In the genomic region with DNA sequence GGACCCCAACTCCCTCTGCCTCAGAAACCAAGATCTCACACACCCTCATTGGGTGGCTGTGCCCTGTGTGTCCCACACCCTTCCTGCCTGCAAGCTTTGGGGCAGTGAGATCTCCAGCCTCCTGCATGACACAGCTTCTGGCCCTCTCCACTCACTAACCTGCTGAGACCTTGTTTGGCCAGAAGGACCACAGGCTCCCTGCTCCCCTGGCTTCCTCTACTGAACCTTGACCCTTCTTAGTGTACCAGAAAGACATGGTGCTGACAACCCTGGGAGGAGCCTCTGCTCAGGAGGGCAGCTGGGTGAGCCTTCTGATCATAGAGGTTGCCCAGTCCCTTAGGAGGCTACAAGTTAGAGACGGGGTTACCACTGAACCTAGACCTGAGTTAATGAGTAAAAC, we compare ENCODE assay signal across 15 mouse cellular contexts. TPM values are rescaled to one million over a fixed set of nuclear protein-coding genes. Genes with fewer than 3 reads are reported as not detected.
DNase-seq lines count a peak whose midpoint lies in the region; ATAC-seq and TF ChIP-seq lines count a peak whose summit lies in the region.
"Had no signal": no experiment of that assay in that cellular context is flagged by ENCODE, and none has a peak within 500 bp of the region (broad histone marks: within the 10 kb centered on the region; RNA-seq: fewer than 3 reads in every experiment).

No protein-coding gene starts in this region.

- peak; percentile 93 for DNase-seq in liver, adult 2 months (ENCODE audit: extremely low read depth, low read depth, low spot score)
- no peak for DNase-seq in liver
- no peak for DNase-seq in liver, embryonic 13.5 days
- no peak for DNase-seq in lung, postnatal 10 days
- no peak for DNase-seq in layer of hippocampus, postnatal 14 days (ENCODE audit: low spot score in 2 of 2)
- no peak for DNase-seq in heart, postnatal 25 days (ENCODE audit: low spot score)
- DNase-seq: cerebellum, adult 2 months; gastrocnemius, postnatal 14 days; lung, adult 18-20 months had no signal

- no peaks in the 10 kb centered on the region for H3K9me3 ChIP-seq in kidney, embryonic 16.5 days (ENCODE audit: low read length)
- no peaks in the 10 kb centered on the region for H3K9me3 ChIP-seq in liver, embryonic 13.5 days (replicated peaks)
- H3K9me3 ChIP-seq: forebrain, embryonic 12.5 days; heart, embryonic 13.5 days; megakaryocyte, embryonic 14.5 days had no signal

- no peak overlapping the region for H3K4me3 ChIP-seq in liver, adult 2 months (ENCODE audit: insufficient read depth, low read depth, low read length)
- no peak overlapping the region for H3K4me3 ChIP-seq in kidney, embryonic 16.5 days (ENCODE audit: low read length)
- H3K4me3 ChIP-seq in liver, embryonic 13.5 days (replicated peaks) = no peak overlapping the region
- H3K4me3 ChIP-seq: forebrain, embryonic 12.5 days; heart, embryonic 13.5 days; megakaryocyte, embryonic 14.5 days had no signal

- intact Hi-C loops in heart, postnatal 25 days (cut with DNase I) = no loop called here

- ATAC-seq in kidney, embryonic 16.5 days (ENCODE audit: low FRiP score, low TSS enrichment) = peak; percentile 80
- ATAC-seq in liver, embryonic 13.5 days (ENCODE audit: low read depth) = 0 out of 2 replicates have a peak, but pooled peaks have one; percentile 10
- ATAC-seq: CD4-positive, CD25-positive, alpha-beta regulatory T cell, adult 4 months; hindbrain, postnatal 0 days had no signal

- no peak for TF ChIP-seq POLR2A in liver, adult 2 months (IDR thresholded peaks at IDR 0.05; ENCODE audit: extremely low read depth, insufficient read depth, low read length)

- H3K4me1 ChIP-seq in liver, adult 2 months (ENCODE audit: control insufficient read depth, insufficient read depth, low read length) = peaks cover 20% of the 10 kb centered on the region
- H3K4me1 ChIP-seq in kidney, embryonic 16.5 days (ENCODE audit: insufficient read depth, low read length) = peaks cover 17% of the 10 kb centered on the region
- H3K4me1 ChIP-seq in liver, embryonic 13.5 days (replicated peaks) = peaks cover 23% of the 10 kb centered on the region
- H3K4me1 ChIP-seq: forebrain, embryonic 12.5 days; megakaryocyte, embryonic 14.5 days had no signal

- 0 out of 2 replicates have a peak, but pooled peaks cover 3% of the 10 kb centered on the region for H3K79me2 ChIP-seq in liver, adult 2 months (ENCODE audit: control insufficient read depth, insufficient read depth, low read length)

- no peaks in the 10 kb centered on the region for H3K27me3 ChIP-seq in liver, adult 2 months (ENCODE audit: control insufficient read depth, insufficient read depth, low read length)
- no peaks in the 10 kb centered on the region for H3K27me3 ChIP-seq in kidney, embryonic 16.5 days (ENCODE audit: insufficient read depth, low read length)
- H3K27me3 ChIP-seq in liver, embryonic 13.5 days = 0 out of 2 replicates have a peak, but pooled peaks cover 2% of the 10 kb centered on the region
- H3K27me3 ChIP-seq: forebrain, embryonic 12.5 days; heart, embryonic 13.5 days had no signal

- no peak for TF ChIP-seq CTCF in liver, adult 2 months (IDR thresholded peaks at IDR 0.05; ENCODE audit: low read depth, low read length)

- 6% methylated on average over 1 of the region's 1 CpGs for WGBS in liver, adult 2 months
- WGBS in kidney, embryonic 16.5 days = 50% methylated on average over 1 of the region's 1 CpGs
- WGBS in liver, embryonic 13.5 days (ENCODE audit: insufficient replicate concordance) = 61% methylated on average over 1 of the region's 1 CpGs

- H3K27ac ChIP-seq in liver, adult 2 months (replicated peaks; ENCODE audit: insufficient read depth, low read depth, low read length) = peak overlapping the region; percentile 98
- peak overlapping the region; percentile 86 for H3K27ac ChIP-seq in kidney, embryonic 16.5 days (ENCODE audit: low read length)
- H3K27ac ChIP-seq in liver, embryonic 13.5 days = peak overlapping the region; percentile 75
- H3K27ac ChIP-seq: forebrain, embryonic 12.5 days; heart, embryonic 13.5 days; hindbrain, postnatal 0 days had no signal

- H3K9ac ChIP-seq in liver, adult 2 months (ENCODE audit: low read depth, low read length) = peak overlapping the region; percentile 36
- H3K9ac ChIP-seq in kidney, embryonic 16.5 days (replicated peaks; ENCODE audit: low read length) = no peak overlapping the region
- no peak overlapping the region for H3K9ac ChIP-seq in liver, embryonic 13.5 days
- H3K9ac ChIP-seq: forebrain, embryonic 12.5 days; heart, embryonic 13.5 days had no signal

- H3K4me2 ChIP-seq in kidney, embryonic 16.5 days (replicated peaks; ENCODE audit: low read depth, low read length) = no peak overlapping the region
- 0 out of 2 replicates have a peak overlapping the region, but pooled peaks have one; percentile 12 for H3K4me2 ChIP-seq in liver, embryonic 13.5 days
- H3K4me2 ChIP-seq: forebrain, embryonic 12.5 days; heart, embryonic 13.5 days had no signal

- H3K36me3 ChIP-seq in liver, adult 2 months (ENCODE audit: control insufficient read depth, insufficient read depth, low read length) = peaks cover 18% of the 10 kb centered on the region; the same call in 1 of the 2 replicates
- peaks cover 46% of the 10 kb centered on the region for H3K36me3 ChIP-seq in kidney, embryonic 16.5 days (ENCODE audit: insufficient read depth, low read length)
- H3K36me3 ChIP-seq in liver, embryonic 13.5 days = peaks cover 20% of the 10 kb centered on the region

RNA-seq across cellular contexts. Expression of gene Ctrb1, which starts 18.4 kb away (rescaled TPM):
- 50.9 and 134 TPM in 2 replicates for total RNA-seq in liver, adult 2 months (2014; rRNA removed)
- 1.9 and 5.3 TPM in 2 replicates for polyA plus RNA-seq in liver, adult 2 months (2012; rRNA removed)
- polyA plus RNA-seq in kidney, embryonic 16.5 days (2015; fragmentation: Nextera tagmentation; extraction: Ambion mirVana) = 0.35 TPM in 1 of 2 replicates, not detected in the other
- polyA plus RNA-seq in liver, embryonic 13.5 days (2015; fragmentation: Nextera tagmentation; extraction: Ambion mirVana) = 1.5 and 2.9 TPM in 2 replicates
- total RNA-seq in layer of hippocampus, postnatal 14 days (2021) = not detected
- not detected for total RNA-seq in heart, postnatal 25 days (2021)
- total RNA-seq: hindbrain, postnatal 0 days had no signal
- polyA plus RNA-seq: CD4-positive, CD25-positive, alpha-beta regulatory T cell, adult 4 months; forebrain, embryonic 12.5 days; heart, embryonic 13.5 days; hindbrain, postnatal 0 days had no signal

RNA-seq across cellular contexts. Expression of gene Bcar1, which starts 34.4 kb away (rescaled TPM):
- total RNA-seq in liver, adult 2 months (2014; rRNA removed) = 11.3 and 18.0 TPM in 2 replicates
- polyA plus RNA-seq in liver, adult 2 months (2012; rRNA removed) = 41.2 and 53.2 TPM in 2 replicates
- 49.6 and 60.1 TPM in 2 replicates for polyA plus RNA-seq in kidney, embryonic 16.5 days (2015; fragmentation: Nextera tagmentation; extraction: Ambion mirVana)
- 5.6 and 6.3 TPM in 2 replicates for polyA plus RNA-seq in liver, embryonic 13.5 days (2015; fragmentation: Nextera tagmentation; extraction: Ambion mirVana)
- total RNA-seq in layer of hippocampus, postnatal 14 days (2021) = 10 to 100 TPM; 66.5 to 73.8 TPM
- 10 to 100 TPM; 18.7 to 20.7 TPM for total RNA-seq in heart, postnatal 25 days (2021)

Comparison
In these comparisons a context has a peak if more than half of its experiments do, and no peak if none do; other contexts are left out.
1. RNA of gene Ctrb1, which starts 18.4 kb away (total RNA-seq): 50.9 to 134 TPM in liver, adult 2 months; not detected in layer of hippocampus, postnatal 14 days and not detected in heart, postnatal 25 days; every median in the first group is over 10 times any median in the second.
2. Peak in every context shown above with its lines, with median percentiles within 50 percentile points of each other: H3K27ac ChIP-seq.